Mouse (Mus musculus): ENCODE data around the gene Lpar3. TPM values are rescaled to one million over a fixed set of nuclear protein-coding genes. Genes with fewer than 3 reads are reported as not detected.

Gene Lpar3
- polyA plus RNA-seq (2016; fragmentation: Nextera tagmentation; extraction: Ambion mirVana), result 27.0 and 50.0 TPM in 2 replicates

GRCm38 (mm10) chr3:146220776-146221486, at the start of gene Lpar3:
Gene Lpar3, plus strand, starts transcription at chr3:146220963.
- H3K27me3 ChIP-seq (ENCODE audit: insufficient read depth, poor library complexity, severe bottlenecking), result peaks cover 21% of the 10 kb centered on the region
- WGBS, result under 1% methylated on average over 73 of the region's 73 CpGs
- H3K9me3 ChIP-seq, result no peaks in the 10 kb centered on the region
- DNase-seq (ENCODE audit: low spot score), result peak; percentile 89
- peak within 1 kb of the TSS; percentile 91 for H3K27ac ChIP-seq
- peaks cover 44% of the 10 kb centered on the region for H3K4me1 ChIP-seq
- no peaks in the 10 kb centered on the region for H3K36me3 ChIP-seq
- H3K4me3 ChIP-seq, result peak within 1 kb of the TSS; percentile 84

- no peak overlapping the region for H3K27ac ChIP-seq
- no peaks in the 10 kb centered on the region for H3K9me3 ChIP-seq
- WGBS, result 55% methylated on average over 5 of the region's 5 CpGs
- H3K36me3 ChIP-seq, result no peaks in the 10 kb centered on the region
- DNase-seq (ENCODE audit: low spot score), result no peak
- peaks cover under 1% of the 10 kb centered on the region; the same call in 1 of the 2 replicates for H3K4me1 ChIP-seq
- no peaks in the 10 kb centered on the region for H3K27me3 ChIP-seq (ENCODE audit: insufficient read depth, poor library complexity, severe bottlenecking)
- no peak overlapping the region for H3K4me3 ChIP-seq
These were observed 47.7 kb upstream of the Lpar3 start for GRCm38 (mm10) chr3:146173030-146173429.

GRCm38 (mm10) chr3:146174215-146174614, 46.5 kb upstream of the Lpar3 start:
- Histone ChIP-seq H3K4me1 (peaks cover 12% of the 10 kb centered on the region), H3K27ac (no peak overlapping the region), H3K4me3 (no peak overlapping the region), H3K36me3 (no peaks in the 10 kb centered on the region), H3K27me3 (ENCODE audit: insufficient read depth, poor library complexity, severe bottlenecking) (no peaks in the 10 kb centered on the region), H3K9me3 (no peaks in the 10 kb centered on the region)
- WGBS, result 82% methylated on average over 9 of the region's 9 CpGs
- DNase-seq (ENCODE audit: low spot score), result no peak

GRCm38 (mm10) chr3:146177295-146177694, 43.5 kb upstream of the Lpar3 start:
- Histone ChIP-seq H3K36me3 (no peaks in the 10 kb centered on the region), H3K4me3 (0 out of 2 replicates have a peak overlapping the region, but pooled peaks have one; percentile 48), H3K9me3 (no peaks in the 10 kb centered on the region), H3K27ac (no peak overlapping the region), H3K4me1 (peaks cover 23% of the 10 kb centered on the region), H3K27me3 (ENCODE audit: insufficient read depth, poor library complexity, severe bottlenecking) (no peaks in the 10 kb centered on the region; the same call in none of the 2 replicates)
- no peak for DNase-seq (ENCODE audit: low spot score)
- WGBS, result 64% methylated on average over 7 of the region's 7 CpGs

DNA sequence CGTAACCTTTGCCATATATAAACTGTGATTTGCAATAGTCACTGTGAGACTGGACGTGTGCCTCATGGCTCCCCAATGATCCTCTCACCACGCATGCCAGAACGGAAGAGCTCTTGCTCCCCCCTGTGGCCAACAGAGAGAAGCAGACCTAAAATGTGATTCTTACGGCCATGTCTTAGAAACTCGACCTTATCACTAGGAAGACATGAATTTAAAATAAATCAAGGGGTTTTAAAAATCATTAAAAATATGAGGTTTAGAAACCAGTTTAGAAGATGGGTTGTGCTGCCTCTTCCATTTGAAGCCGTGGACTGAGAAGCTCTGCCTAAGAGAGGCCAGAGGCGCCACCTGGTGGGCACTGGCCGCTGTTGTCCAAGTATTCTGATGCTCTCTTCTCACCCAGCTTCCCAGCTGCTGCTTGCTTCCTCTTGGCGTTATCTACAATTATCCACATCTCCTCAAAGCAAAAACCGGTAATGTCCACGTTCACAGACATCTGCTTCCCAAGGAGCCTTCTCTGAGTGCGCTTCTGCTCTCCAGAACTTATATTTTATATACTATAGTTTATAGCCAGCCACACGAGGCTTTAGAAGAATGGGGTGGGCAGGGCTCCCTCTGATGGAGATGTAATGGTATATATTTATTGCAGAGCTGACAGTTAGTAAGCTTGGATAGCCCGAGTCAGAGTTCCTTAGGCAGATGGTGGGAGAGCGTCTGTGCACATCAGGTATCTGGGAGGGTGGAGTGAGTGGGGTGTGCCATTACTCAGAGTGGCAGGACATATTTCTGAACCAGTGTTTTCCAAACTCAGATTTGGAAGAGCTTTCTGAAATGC, 42.8 kb upstream of the Lpar3 start:
- H3K9me3 ChIP-seq, result no peaks in the 10 kb centered on the region
- peak; percentile 90 for DNase-seq (ENCODE audit: low spot score)
- H3K27ac ChIP-seq, result peak overlapping the region; percentile 77
- peak overlapping the region; percentile 48 for H3K4me3 ChIP-seq
- WGBS, result 6% methylated on average over 16 of the region's 16 CpGs
- H3K36me3 ChIP-seq, result no peaks in the 10 kb centered on the region
- no peaks in the 10 kb centered on the region; the same call in none of the 2 replicates for H3K27me3 ChIP-seq (ENCODE audit: insufficient read depth, poor library complexity, severe bottlenecking)
- peaks cover 23% of the 10 kb centered on the region for H3K4me1 ChIP-seq

- no peak overlapping the region; the same call in 1 of the 2 replicates for H3K27ac ChIP-seq
- H3K9me3 ChIP-seq, result no peaks in the 10 kb centered on the region
- H3K27me3 ChIP-seq (ENCODE audit: insufficient read depth, poor library complexity, severe bottlenecking), result no peaks in the 10 kb centered on the region; the same call in none of the 2 replicates
- H3K36me3 ChIP-seq, result no peaks in the 10 kb centered on the region
- DNase-seq (ENCODE audit: low spot score), result no peak
- 34% methylated on average over 2 of the region's 2 CpGs for WGBS
- peaks cover 33% of the 10 kb centered on the region for H3K4me1 ChIP-seq
- H3K4me3 ChIP-seq, result no peak overlapping the region
These were observed 40.4 kb upstream of the Lpar3 start for GRCm38 (mm10) chr3:146180341-146180740.

DNA sequence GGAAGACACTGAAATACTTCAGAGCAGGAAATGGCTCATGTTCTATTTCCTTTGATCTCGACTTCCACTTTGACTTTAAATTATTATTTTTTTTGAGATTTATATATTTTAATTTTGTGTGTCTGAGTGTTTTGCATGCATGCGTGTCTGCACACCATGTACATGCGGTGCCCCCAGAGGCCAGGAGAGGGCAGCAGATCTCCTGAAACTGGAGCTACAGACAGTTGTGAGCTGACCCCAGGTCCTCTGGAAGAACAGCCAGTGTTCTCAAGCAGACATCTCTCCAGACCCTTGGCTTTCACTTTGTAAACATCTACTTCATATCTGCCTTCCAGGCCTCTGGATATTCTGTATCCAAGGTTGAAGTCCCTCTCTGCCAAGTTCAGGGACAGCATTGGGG, 39.8 kb upstream of the Lpar3 start:
- H3K27ac ChIP-seq, result no peak overlapping the region
- peaks cover 39% of the 10 kb centered on the region for H3K4me1 ChIP-seq
- H3K36me3 ChIP-seq, result no peaks in the 10 kb centered on the region
- WGBS, result 29% methylated on average over 3 of the region's 3 CpGs
- no peaks in the 10 kb centered on the region; the same call in none of the 2 replicates for H3K27me3 ChIP-seq (ENCODE audit: insufficient read depth, poor library complexity, severe bottlenecking)
- DNase-seq (ENCODE audit: low spot score), result no peak
- no peaks in the 10 kb centered on the region for H3K9me3 ChIP-seq
- H3K4me3 ChIP-seq, result no peak overlapping the region

GRCm38 (mm10) chr3:146184992-146185657, 35.6 kb upstream of the Lpar3 start:
- H3K4me3 ChIP-seq, result no peak overlapping the region
- no peaks in the 10 kb centered on the region for H3K9me3 ChIP-seq
- H3K27ac ChIP-seq, result peak overlapping the region; percentile 70
- no peaks in the 10 kb centered on the region for H3K36me3 ChIP-seq
- no peaks in the 10 kb centered on the region; the same call in 1 of the 2 replicates for H3K27me3 ChIP-seq (ENCODE audit: insufficient read depth, poor library complexity, severe bottlenecking)
- H3K4me1 ChIP-seq, result peaks cover 30% of the 10 kb centered on the region
- no peak for DNase-seq (ENCODE audit: low spot score)
- WGBS, result 23% methylated on average over 13 of the region's 13 CpGs

- H3K36me3 ChIP-seq, result no peaks in the 10 kb centered on the region
- H3K27ac ChIP-seq, result peak overlapping the region; percentile 70; the same call in 1 of the 2 replicates
- H3K4me1 ChIP-seq, result peaks cover 30% of the 10 kb centered on the region
- no peaks in the 10 kb centered on the region; the same call in 1 of the 2 replicates for H3K27me3 ChIP-seq (ENCODE audit: insufficient read depth, poor library complexity, severe bottlenecking)
- H3K9me3 ChIP-seq, result no peaks in the 10 kb centered on the region
- DNase-seq (ENCODE audit: low spot score), result no peak
- WGBS, result 84% methylated on average over 10 of the region's 10 CpGs
- H3K4me3 ChIP-seq, result no peak overlapping the region
These were observed 34.7 kb upstream of the Lpar3 start for GRCm38 (mm10) chr3:146186033-146186432.

GRCm38 (mm10) chr3:146189933-146190332, 30.8 kb upstream of the Lpar3 start:
- Histone ChIP-seq H3K4me3 (no peak overlapping the region), H3K4me1 (peaks cover 29% of the 10 kb centered on the region), H3K27me3 (ENCODE audit: insufficient read depth, poor library complexity, severe bottlenecking) (no peaks in the 10 kb centered on the region), H3K9me3 (no peaks in the 10 kb centered on the region), H3K36me3 (no peaks in the 10 kb centered on the region), H3K27ac (0 out of 2 replicates have a peak overlapping the region, but pooled peaks have one; percentile 42)
- DNase-seq (ENCODE audit: low spot score), result no peak
- WGBS, result 64% methylated on average over 10 of the region's 10 CpGs

DNA sequence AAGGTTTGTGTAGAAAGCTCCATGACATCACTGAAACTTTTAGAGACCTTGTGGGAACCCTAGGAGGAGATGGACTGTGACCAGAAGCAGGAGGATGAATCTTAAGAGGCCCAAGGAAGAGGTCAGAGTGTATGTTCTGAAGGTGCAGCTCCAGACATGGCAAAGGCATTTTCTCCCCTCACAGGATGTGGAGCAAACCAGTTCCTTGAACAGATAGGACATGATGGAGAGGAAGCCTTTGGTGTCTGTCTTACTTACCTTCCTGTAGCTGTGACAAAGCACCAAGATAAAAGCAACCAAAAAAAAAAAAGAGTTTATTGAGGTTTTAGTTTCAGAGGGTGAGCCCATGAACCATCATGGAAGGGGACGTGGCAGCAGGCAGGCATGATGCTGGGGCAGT, 28.3 kb upstream of the Lpar3 start:
- H3K27ac ChIP-seq, result peak overlapping the region; percentile 10; the same call in 1 of the 2 replicates
- peaks cover 32% of the 10 kb centered on the region for H3K4me1 ChIP-seq
- no peaks in the 10 kb centered on the region for H3K27me3 ChIP-seq (ENCODE audit: insufficient read depth, poor library complexity, severe bottlenecking)
- no peaks in the 10 kb centered on the region for H3K9me3 ChIP-seq
- DNase-seq (ENCODE audit: low spot score), result no peak
- 82% methylated on average over 1 of the region's 1 CpGs for WGBS
- no peak overlapping the region for H3K4me3 ChIP-seq
- no peaks in the 10 kb centered on the region for H3K36me3 ChIP-seq

GRCm38 (mm10) chr3:146195153-146195552, 25.6 kb upstream of the Lpar3 start:
- H3K9me3 ChIP-seq, result no peaks in the 10 kb centered on the region
- H3K27me3 ChIP-seq (ENCODE audit: insufficient read depth, poor library complexity, severe bottlenecking), result no peaks in the 10 kb centered on the region
- WGBS, result 86% methylated on average over 5 of the region's 5 CpGs
- H3K4me3 ChIP-seq, result no peak overlapping the region
- H3K27ac ChIP-seq, result no peak overlapping the region
- H3K4me1 ChIP-seq, result peaks cover 40% of the 10 kb centered on the region
- DNase-seq (ENCODE audit: low spot score), result no peak
- no peaks in the 10 kb centered on the region for H3K36me3 ChIP-seq

Data from heart, embryonic 10.5 days (tissue).